Mouse (Mus musculus) adrenal gland, postnatal 25 days (tissue): ENCODE results near the gene Arhgap10. TPM values are rescaled to one million over a fixed set of nuclear protein-coding genes. Genes with fewer than 3 reads are reported as not detected.

ENCODE experiments used
- DNase-seq: peaks from one replicate; pipeline ENCODE4 v3.0.0; 2021; ENCODE audit warnings: mixed read lengths
- total RNA-seq: library from RNA; stranded (reverse); gene quantifications from 2 replicates; pipeline ENCODE4 v1.2.3, GENCODE M21; 2021

Arhgap10 gene
- total RNA-seq, 1 experiment from 2014 or later, result 34.3 TPM

DNA sequence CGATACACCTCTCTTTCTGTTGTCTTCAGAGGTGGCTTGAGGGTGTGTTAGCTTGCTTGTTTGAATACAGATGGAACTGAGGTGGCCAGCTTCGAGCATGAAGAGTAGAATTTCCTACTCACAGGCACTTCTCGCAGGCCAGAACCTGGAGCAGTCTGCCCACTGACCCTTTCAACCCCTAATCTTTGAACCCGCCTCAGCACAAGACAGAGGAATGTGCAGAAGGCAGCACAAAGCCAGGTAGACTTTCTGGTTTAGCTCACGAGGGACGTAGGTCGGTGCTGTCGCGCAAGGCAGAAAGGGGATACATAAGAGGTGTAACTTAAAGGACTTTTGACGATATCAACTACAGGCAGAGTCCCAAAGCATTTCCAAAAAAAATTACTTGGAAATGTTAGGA lies 908 bp downstream of the Arhgap10 start:
- DNase-seq, result no peak

DNA sequence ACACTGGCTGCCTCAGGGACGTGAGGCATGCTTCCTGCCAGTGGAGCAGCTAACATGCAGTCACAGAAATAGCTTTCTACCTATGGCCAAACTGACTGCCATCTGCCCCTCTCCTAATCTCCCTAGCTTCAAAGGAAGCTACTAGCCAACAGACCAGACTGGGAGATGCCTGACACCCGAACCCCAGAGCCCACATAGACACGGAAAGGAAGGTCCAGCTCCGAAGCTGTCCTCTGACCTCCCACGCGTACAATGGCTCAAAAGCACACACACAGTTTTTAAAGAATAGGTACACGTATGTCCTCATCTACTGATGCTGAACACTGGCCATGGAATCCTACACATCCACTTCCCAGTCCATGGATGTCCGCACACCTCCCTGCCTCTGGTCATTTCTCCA lies 2.0 kb downstream of the Arhgap10 start:
- no peak for DNase-seq

DNA sequence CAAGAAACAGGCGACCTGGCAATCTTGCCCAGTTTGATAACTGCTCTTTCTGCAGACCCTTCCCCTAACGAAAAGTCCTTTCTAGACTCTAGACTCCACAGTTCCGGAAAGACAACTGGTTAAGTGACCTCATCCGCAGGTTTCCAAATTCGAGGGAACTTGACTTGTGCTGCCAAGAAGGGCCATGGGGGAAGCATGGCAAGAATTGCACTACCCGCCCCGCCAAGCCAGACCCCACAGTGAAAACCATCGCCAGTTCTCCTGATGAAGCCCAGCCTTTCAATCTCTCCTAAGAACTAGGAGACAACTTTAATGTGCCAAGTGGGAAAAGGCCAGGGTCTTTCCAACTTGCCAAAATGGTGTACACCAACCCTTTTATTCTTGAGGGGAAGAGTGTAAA lies 2.6 kb downstream of the Arhgap10 start:
- no peak for DNase-seq

DNA sequence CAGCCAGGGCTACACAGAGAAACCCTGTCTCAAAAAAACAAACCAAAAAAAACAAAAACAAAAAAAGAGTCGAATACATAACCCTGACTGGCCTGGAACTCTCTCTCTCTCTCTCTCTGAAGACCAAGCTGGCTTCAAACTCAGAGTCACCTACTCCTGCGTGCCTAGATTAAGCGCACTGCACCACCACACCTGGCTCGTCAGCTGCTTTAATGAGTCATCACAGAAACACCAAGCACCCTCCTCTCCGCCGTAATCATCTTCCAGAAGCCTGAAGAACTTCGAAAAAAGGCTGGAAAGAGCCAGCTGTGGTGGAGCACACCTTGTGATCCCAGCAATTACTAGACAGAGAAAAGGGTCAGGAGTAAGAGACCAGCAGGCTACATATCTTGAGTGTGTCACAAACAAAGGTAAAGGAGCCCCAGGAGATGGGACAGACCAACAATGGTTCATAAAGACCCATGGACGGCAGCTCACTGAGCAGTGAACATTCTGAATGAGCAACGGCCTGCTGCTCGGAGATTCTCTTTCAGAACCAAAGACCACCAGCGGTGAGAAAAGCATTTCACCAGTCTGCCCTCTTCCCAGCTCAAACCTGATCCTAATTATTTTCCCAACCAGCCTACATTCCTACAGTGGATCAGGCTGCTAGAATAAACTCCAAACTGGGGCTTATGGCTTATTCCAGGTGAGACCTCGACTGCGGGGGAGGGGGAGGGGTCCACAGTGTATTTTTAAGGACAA lies 5.8 kb downstream of the Arhgap10 start:
- no peak for DNase-seq

DNA sequence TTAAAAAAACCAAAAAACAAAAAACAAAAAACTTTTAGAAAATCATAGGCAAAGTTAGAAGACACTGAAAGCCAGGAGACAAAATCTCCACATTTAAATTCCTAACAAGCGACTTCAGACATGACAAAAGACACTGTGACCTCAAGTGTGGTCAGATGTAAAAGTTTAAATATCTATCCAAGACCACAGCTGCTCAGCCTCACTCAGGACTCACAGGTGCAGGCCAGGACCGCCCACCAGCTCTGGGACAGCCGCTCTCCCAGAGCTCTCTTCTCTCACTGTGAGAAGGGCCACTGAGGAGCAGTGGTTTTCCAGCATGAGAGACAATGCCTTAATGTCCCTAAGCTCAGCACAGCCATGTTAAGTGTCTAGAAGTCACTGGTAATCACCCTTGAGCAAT lies 7.3 kb downstream of the Arhgap10 start:
- no peak for DNase-seq

DNA sequence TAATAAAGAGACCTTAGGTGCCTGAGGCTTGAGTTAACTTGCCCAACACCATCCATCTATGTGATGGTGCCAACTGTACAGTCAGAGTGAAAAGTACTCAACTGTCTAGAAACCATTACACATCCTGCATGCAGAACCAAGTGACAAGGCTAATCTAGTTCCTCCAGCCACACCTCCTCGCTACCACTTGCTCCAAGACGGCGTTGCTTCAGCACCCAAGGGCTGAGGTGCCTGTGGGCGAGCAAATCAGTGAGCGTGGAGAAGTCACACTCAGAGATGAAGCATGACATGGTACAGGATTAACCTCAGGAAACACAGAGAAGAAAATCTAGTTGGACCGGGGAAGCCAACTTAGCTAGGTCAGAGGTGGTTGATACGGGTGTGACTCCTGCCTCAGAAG lies 8.7 kb downstream of the Arhgap10 start:
- DNase-seq, result no peak

DNA sequence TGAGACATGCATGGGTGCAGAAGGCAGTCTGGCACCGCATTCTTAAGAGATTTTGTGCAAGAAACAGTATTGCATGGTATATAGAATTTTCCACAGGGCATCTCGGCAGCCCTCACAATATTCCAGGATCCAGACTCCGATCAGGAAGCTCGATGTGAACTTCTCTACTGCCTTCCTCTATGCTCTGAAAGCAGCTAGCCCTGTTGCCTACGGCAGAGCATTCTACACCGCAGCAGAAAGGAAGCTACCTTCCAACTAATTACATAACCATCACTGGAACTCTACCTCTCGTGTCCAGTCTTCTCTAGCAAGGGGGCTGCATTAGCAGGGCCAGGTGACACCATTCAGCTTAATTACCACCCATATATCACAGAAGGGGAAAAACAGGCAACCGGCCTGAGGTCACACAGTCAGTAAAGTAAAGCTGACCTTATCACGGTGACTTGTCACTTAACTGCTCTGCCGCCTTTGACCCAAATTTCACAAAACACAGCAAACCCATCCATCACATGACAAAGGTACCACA lies 10.2 kb downstream of the Arhgap10 start:
- no peak for DNase-seq

DNA sequence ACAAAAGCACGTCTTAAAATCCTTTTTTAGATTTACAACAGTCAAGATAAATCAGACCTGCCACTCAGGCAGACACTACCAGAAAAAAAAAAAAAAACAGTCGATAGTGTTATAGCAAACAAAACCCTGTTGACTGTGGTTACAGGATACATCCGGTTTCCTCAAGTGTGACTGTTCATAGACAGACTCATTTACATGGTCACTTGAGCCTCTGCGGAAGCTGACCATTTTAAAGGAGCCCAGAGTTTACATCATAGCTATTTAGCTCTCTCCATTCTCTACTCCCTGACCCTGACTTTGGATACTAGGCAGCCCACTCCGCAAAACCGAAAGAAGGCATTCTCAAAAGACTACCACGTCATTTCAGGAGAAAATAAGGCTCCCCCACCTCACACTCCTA lies 11.2 kb downstream of the Arhgap10 start:
- DNase-seq, result no peak

DNA sequence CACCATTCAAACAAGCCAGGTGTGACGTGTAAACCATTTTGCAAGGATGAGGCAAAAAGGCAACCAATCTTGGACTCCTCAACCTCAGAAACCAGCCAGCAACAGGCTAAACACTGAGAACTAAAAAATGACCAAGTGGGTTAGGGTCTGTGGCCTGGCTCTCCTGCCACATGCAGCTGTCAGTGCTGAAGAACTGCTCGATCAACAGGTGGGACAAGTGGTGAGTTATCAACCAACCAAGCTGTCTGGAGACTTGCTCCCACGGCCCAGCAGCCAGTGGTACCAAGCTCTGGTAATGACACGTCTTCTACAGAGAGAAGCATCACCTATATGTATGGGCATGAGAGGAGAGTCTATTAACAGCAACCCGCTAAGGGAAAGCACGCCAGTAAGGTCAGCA lies 15.2 kb downstream of the Arhgap10 start:
- DNase-seq, result no peak

DNA sequence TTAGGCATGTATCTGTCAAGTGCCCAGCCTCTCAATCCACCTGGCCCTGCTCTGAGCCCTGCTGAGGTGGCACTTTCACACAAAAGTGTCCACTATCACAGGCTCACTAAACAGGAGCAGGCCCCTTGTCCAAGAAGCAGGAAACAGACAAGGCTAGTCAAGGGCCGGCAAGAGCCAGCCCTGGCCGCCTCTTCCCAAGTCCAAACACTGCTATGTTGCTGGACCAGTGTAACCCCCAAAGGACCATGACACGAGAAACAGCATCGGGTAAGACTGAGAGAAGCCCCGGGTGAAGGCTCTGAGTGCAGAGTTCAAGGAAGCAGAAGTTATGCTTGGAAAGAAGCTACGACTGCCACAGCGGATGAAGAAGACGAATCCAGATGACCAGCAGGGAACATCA lies 16.6 kb downstream of the Arhgap10 start:
- no peak for DNase-seq

DNA sequence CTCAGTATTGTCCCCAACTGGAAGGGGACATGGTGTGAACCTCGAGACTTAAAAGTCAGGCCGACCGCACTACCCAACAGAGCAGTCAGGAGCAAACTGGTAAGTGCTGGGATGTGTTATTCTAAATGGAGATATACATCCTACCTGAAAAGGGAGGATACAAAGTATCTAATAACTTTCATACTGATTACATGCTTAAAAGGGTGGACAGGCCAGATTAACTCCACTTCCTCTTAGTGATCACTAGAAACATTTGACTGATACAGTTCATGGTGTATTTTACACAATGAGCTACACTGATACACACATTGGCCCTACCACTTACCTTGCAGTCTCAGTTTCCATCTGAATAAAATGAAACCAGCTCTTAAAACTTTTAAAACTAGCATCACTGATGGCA lies 17.5 kb downstream of the Arhgap10 start:
- DNase-seq, result no peak

DNA sequence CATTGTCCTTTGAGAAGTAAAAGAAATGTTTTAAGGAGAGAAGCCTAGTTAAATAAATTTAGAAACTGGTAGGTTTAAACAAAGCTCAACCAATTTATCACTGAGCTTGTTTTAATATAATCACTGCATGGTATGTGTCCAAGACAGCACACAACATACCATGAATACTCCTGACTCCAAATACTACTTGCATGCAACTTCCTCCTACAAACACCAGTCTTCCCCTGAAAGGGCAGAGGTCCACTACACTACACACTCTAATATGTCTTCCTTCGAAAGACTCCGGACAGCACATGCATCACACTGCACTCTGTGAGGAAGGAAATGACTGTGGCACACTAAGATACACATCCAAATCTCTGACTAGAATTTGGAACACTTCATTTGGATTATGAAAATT lies 20.3 kb downstream of the Arhgap10 start:
- DNase-seq, result no peak

DNA sequence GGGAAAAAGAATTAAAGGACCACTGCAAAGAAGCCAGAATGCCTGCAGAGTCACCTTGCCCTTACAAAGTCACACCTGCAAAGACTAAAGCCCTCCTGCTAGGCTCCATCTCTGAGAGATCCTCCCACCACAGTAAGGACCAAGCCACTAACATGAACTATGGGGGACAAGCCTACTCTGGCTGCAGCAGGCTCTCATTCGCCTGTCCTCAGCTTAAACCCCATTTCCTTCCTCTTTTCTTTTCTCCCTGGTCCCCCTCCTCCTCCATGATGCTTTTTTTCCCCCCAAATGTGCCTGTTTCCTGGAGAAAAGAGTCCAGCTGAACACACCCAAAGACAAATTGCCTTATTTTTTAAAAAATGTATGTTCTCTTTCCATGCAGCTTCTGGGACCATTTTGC lies 21.5 kb downstream of the Arhgap10 start:
- no peak for DNase-seq

DNA sequence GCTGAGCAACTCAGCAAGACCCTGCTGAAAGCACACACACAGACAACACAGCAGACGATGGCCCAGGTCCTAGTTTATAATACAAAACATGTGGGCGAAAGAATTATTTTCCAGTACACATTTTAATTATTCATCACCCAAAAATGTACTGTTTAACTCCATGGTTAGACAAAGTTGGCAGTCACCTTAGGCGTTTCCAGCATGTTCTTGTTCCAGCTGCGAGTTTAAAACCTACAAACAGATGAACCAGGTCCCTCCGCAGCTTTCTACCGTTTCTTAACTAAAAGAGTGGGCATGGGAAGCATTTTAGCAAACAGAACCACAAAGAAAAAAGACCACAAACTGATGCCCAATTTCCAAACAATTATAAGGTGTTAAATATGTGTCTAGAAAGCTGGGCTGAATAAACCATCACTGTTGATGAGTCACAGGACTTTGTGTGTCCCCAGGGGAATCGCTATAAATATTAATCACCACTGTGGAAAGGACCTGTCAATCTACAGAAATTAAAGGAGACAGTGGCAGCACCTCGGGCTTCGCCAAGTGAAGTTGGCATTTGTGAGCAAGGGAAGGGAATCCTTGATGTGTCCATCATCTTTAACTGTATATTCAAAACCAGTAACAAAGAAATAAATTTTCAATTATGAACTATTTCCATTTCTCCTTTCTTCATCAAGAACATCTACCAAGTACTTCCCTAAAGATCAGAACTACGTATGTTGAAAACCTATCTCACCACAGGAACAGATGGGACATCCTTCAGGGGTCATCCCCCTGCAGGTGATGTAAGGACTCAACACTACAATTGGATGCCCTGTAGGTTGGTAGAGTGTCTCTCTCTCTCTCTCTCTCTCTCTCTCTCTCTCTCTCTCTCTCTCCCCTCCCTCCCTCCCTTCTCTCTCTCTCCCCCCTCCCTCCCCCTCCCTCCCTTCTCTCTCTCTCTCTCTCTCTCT lies 23.1 kb downstream of the Arhgap10 start:
- no peak for DNase-seq

DNA sequence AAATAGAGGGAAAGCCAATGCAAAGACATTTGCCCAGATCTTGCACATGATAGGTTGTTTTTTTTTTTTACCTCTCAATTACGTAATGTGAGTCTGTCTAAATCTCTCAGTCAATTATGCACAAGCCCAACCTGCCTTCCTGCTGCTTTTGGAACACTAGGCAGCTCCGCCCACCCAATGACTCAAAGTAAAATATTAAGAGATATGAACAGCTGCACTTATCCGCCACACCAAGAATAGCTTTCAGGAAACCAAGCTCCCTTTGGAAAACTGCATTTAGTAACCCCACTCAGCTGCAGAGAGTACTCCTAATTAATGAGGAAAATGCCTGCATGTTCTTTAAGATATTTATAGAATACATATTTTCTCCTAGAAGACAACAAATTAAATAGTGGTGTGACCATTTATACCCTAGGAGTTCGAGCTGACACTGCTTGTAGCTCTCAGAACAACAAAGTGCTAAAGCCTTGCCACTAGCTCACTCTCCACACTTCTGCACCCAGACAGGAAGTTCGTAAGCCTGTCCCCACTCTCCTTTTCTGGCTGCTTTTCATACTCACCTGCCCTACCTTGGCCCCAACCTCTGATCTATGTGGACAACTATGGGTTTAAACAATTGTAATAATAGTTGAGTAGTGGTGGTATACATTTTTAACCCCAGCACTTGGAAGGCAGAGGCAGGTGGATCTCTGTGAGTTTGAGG lies 25.2 kb downstream of the Arhgap10 start:
- DNase-seq, result no peak

DNA sequence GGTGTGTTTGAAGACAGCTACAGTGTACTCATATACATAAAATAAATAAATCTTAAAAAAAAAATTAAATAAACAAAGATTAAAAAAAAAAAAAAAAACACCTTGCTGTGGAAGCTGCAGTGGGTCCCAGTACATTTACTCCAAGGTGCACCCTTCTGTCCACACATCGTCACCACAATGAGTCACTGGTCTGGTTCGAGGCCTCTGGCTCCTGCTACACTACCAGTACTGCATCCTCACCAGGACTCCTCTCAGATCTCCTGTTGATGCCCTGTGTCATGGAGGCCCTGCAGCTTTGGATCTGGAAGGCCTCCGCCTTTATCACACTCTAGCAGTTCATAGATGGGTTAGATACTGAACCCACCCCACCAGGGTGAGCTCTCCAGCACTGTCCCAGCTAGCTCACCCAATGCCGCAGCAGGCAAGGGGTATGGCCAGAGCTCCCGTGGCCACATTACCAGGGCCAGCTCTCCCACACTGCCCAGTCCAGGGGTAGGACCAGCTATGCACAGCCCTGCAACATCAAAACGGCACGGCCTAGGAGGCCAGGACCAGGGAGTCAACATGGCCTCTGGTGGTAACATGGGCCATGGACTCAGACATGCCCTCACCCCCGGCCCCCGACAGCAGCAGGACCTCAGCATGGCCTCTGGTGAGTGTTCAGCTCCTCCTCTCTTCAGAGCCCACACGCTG lies 26.4 kb downstream of the Arhgap10 start:
- no peak for DNase-seq

DNA sequence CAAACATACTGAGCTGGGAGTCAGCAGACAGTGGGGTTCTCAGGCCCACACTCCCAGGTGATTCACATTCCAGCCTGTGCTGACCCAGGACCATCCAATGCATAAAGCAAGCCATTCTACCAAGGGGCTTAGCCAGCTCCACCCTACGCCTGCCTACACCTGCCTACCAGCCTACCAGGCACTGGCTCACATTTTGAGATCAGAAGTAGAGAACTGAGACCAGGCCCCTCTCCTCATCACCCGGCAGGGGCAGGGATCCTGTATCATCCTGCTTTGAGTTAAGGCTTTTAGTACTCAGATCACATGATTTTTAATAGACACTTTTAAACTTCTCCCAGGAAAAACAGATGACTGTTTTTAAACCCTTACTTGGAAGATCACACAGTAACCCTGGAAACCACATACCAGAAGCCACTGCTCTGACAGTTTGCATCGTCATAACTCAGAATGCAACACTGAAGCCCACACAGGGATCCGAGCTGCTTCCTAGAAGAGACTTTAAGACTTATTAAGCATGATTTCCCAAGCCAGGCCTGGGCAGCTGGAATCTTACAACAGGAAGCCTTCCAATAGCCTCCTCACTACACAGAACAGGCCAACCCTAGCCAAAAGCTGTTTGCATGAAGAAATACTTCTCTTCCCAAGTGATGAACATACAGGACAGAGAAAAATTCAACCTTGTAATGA lies 27.5 kb downstream of the Arhgap10 start:
- no peak for DNase-seq

DNA sequence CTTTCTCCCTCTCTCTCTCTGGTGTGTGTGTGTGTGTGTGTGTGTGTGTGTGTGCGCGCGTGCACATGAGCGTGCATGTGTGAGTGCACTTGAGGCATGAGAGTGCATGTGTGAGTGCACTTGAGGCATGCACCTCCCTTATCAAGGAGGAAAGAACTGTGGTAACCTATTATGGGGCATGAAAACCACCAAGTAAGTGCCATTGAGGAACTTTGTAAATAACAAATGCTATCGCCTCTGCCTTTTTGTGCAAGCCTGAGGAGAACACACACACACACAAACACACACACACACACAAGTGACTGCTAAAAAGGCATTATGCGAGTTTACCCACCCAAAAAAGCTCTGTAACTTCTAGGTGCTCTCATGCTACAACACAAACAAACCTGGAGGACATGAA lies 28.5 kb downstream of the Arhgap10 start:
- DNase-seq, result no peak

DNA sequence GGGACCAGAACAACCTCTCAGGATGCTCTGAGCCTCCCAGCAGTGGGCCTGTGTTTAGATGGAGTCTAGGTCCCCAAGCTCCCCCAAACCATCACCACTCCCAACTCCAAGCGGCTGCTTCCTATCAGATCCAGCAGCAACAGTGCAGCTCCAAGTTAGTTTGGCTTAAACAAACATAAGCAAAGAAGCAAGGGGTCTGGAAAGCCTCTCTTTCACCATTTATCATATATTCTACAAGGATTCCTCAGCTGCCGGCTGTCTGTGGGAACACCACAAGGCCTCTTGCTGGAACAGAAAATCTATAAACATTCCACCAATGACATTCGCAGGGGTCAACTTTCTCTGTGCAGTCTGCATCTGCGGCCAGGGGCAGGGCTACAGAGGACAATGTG lies 29.5 kb downstream of the Arhgap10 start:
- no peak for DNase-seq

DNA sequence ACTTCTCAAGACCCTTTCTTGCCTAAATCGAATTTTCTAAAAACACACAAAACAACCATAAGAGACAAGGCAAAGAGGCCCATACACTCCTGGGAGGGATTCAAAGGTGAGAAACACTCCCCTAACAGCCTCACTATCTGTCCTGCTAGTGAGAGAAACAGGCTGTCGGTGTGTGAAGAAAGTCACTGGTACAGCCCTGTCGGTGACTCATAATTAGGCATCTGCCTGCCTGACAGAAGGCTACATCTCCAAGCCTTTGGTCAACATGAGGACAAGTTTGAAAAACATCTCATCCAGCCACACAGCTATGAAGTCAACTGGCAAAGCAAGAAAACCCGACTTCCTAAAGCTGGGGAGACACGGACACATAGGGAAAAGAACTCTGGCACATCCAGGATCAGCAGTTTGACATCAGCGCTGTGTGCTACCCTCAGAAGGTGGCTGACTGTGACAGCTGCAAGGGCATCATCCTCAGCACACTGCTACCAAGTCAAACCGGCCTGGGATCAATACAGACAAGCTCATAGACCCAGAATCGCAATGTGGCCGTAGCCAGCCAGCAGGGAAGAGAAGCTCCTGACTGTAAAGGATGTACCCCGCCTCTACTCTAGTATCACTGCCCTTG lies 30.1 kb downstream of the Arhgap10 start:
- DNase-seq, result no peak

DNA sequence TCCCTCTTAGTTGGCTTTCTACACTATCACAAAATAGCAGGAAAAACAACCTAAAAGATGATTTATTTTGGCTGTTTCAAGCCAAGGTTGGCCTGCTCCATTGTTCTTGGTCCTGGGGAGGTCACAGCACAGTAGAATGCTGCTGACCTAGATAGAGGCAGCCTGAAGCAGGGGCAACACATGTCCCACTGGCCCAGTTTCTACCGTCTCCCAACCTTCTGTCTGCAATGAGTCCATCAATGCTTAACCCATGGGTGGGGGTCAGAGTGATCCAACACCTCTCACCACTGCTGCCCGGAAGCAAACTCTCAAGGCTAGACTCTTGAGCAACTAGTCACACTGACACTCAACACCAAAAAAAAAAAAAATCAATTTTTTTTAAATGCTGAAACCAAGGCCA lies 31.0 kb downstream of the Arhgap10 start:
- no peak for DNase-seq
